Mouse (Mus musculus) forebrain, embryonic 11.5 days (tissue): Measurements from ENCODE around the gene Sertad2. TPM values are rescaled to one million over a fixed set of nuclear protein-coding genes. Genes with fewer than 3 reads are reported as not detected.

Source experiments
- ATAC-seq: fragments of 200-750 bp; cut with Nextera tagmentation; replicated peaks from 2 replicates; pipeline ENCODE4 v1.8.0; 2017; ENCODE audit warnings: moderate TSS enrichment; ENCODE audit not compliant: low FRiP score
- DNase-seq: peaks from one replicate; pipeline ENCODE4 v3.0.0-alpha.2; 2017; ENCODE audit warnings: low spot score
- H3K27ac ChIP-seq: fragments of 300-500 bp; sonication (generic); 2 replicates; pipeline ENCODE4 v1.5.1; 2014; ENCODE audit warnings: low read depth, low read length
- H3K27me3 ChIP-seq: fragments of 300-500 bp; sonication (generic); 2 replicates; pipeline ENCODE4 v1.6.1; 2014; ENCODE audit warnings: mild to moderate bottlenecking, low read length, mixed read lengths; ENCODE audit not compliant: control insufficient read depth, insufficient read depth
- H3K36me3 ChIP-seq: fragments of 300-500 bp; sonication (generic); 2 replicates; pipeline ENCODE4 v1.6.1; 2014; ENCODE audit warnings: mild to moderate bottlenecking, low read length, moderate library complexity, mixed read lengths; ENCODE audit not compliant: control insufficient read depth, insufficient read depth
- H3K4me1 ChIP-seq: fragments of 300-500 bp; sonication (generic); replicated peaks from 2 replicates; pipeline ENCODE4 v1.6.1; 2014; ENCODE audit warnings: low read length, mixed read lengths; ENCODE audit not compliant: control insufficient read depth, insufficient read depth
- H3K4me2 ChIP-seq: fragments of 300-500 bp; sonication (generic); 2 replicates; pipeline ENCODE4 v1.6.1; 2014; ENCODE audit warnings: low read depth, mild to moderate bottlenecking, low read length, moderate library complexity, mixed read lengths; ENCODE audit not compliant: severe bottlenecking
- H3K4me3 ChIP-seq: fragments of 300-500 bp; sonication (generic); 2 replicates; pipeline ENCODE4 v1.5.1; 2014; ENCODE audit warnings: low read depth, low read length
- H3K9ac ChIP-seq: fragments of 300-500 bp; sonication (generic); 2 replicates; pipeline ENCODE4 v1.6.1; 2014; ENCODE audit warnings: low read length
- H3K9me3 ChIP-seq: fragments of 300-500 bp; sonication (generic); 2 replicates; pipeline ENCODE4 v1.6.1; 2016; ENCODE audit warnings: low read length, mixed read lengths; ENCODE audit not compliant: control insufficient read depth
- WGBS: fragments of 180-500 bp; shearing (Covaris S2); extraction: QIAGEN DNeasy Blood & Tissue Kit; methylation state at CpG from one replicate; pipeline ENCODE4 v1.1.7; 2014; 5-methylcytosine and 5-hydroxymethylcytosine counted together
- polyA plus RNA-seq: library from polyadenylated mRNA; unstranded; fragments of >200 nt; fragmentation: Nextera tagmentation; extraction: Ambion mirVana; gene quantifications from 2 replicates; pipeline ENCODE4 v1.2.1, GENCODE M21; 2014

The Sertad2 gene
- polyA plus RNA-seq, 1 experiment from 2014 or later, result 26.5 TPM

GRCm38 (mm10) chr11:20660111-20661097 is 117.4 kb downstream of the Sertad2 start:
- H3K4me3 ChIP-seq, result no peak overlapping the region
- H3K9ac ChIP-seq, result no peak overlapping the region
- H3K4me1 ChIP-seq, result peaks cover 30% of the 10 kb centered on the region
- H3K27me3 ChIP-seq, result no peaks in the 10 kb centered on the region
- no peak for ATAC-seq
- no peaks in the 10 kb centered on the region for H3K36me3 ChIP-seq
- no peak overlapping the region for H3K27ac ChIP-seq
- DNase-seq, result no peak
- 82% methylated on average over 14 of the region's 14 CpGs for WGBS
- no peaks in the 10 kb centered on the region for H3K9me3 ChIP-seq
- H3K4me2 ChIP-seq, result no peak overlapping the region

- no peak overlapping the region for H3K4me3 ChIP-seq
- H3K9me3 ChIP-seq, result no peaks in the 10 kb centered on the region
- H3K4me2 ChIP-seq, result no peak overlapping the region
- no peaks in the 10 kb centered on the region for H3K27me3 ChIP-seq
- H3K36me3 ChIP-seq, result no peaks in the 10 kb centered on the region
- H3K4me1 ChIP-seq, result peaks cover 17% of the 10 kb centered on the region; the same call in 1 of the 2 replicates
- DNase-seq (no peak), ATAC-seq (no peak)
- H3K9ac ChIP-seq, result no peak overlapping the region
- no peak overlapping the region for H3K27ac ChIP-seq
- whole genome bisulfite sequencing, result 35% methylated on average over 4 of the region's 4 CpGs
Measured at GRCm38 (mm10) chr11:20661652-20662051, 118.6 kb downstream of the Sertad2 start.

GRCm38 (mm10) chr11:20662811-20663210 is 119.8 kb downstream of the Sertad2 start:
- WGBS, result 44% methylated on average over 7 of the region's 7 CpGs
- H3K4me2 ChIP-seq, result no peak overlapping the region
- H3K9me3 ChIP-seq, result no peaks in the 10 kb centered on the region
- H3K4me3 ChIP-seq, result no peak overlapping the region
- peaks cover 11% of the 10 kb centered on the region; the same call in 1 of the 2 replicates for H3K4me1 ChIP-seq
- H3K9ac ChIP-seq, result no peak overlapping the region
- DNase-seq (no peak), ATAC-seq (no peak)
- H3K36me3 ChIP-seq, result no peaks in the 10 kb centered on the region
- no peak overlapping the region for H3K27ac ChIP-seq
- H3K27me3 ChIP-seq, result no peaks in the 10 kb centered on the region

- ATAC-seq (peak; percentile 77), DNase-seq (peak; percentile 65)
- Histone ChIP-seq H3K36me3 (no peaks in the 10 kb centered on the region), H3K4me1 (peaks cover 11% of the 10 kb centered on the region; the same call in 1 of the 2 replicates), H3K9ac (no peak overlapping the region), H3K4me2 (no peak overlapping the region), H3K9me3 (no peaks in the 10 kb centered on the region), H3K27ac (peak overlapping the region; percentile 8), H3K27me3 (no peaks in the 10 kb centered on the region), H3K4me3 (no peak overlapping the region)
- WGBS, result 5% methylated on average over 5 of the region's 5 CpGs
Measured at GRCm38 (mm10) chr11:20663580-20664198, 120.6 kb downstream of the Sertad2 start.

- 51% methylated on average over 9 of the region's 9 CpGs for WGBS
Measured at GRCm38 (mm10) chr11:20664878-20665277, 121.8 kb downstream of the Sertad2 start.

GRCm38 (mm10) chr11:20671789-20672392 is 128.8 kb downstream of the Sertad2 start:
- no peak for ATAC-seq
- Histone ChIP-seq H3K9ac (no peak overlapping the region), H3K4me1 (0 out of 2 replicates have a peak, but pooled peaks cover 2% of the 10 kb centered on the region), H3K4me3 (no peak overlapping the region), H3K4me2 (no peak overlapping the region), H3K9me3 (no peaks in the 10 kb centered on the region), H3K27ac (no peak overlapping the region), H3K36me3 (no peaks in the 10 kb centered on the region), H3K27me3 (no peaks in the 10 kb centered on the region)
- 59% methylated on average over 6 of the region's 6 CpGs for WGBS
- no peak for DNase-seq

More at GRCm38 (mm10) chr11:20664878-20665277, 121.8 kb downstream of the Sertad2 start:
- Histone ChIP-seq H3K4me3 (no peak overlapping the region), H3K27me3 (no peaks in the 10 kb centered on the region), H3K36me3 (no peaks in the 10 kb centered on the region), H3K9ac (no peak overlapping the region), H3K4me2 (no peak overlapping the region), H3K9me3 (no peaks in the 10 kb centered on the region), H3K4me1 (peaks cover 13% of the 10 kb centered on the region; the same call in 1 of the 2 replicates), H3K27ac (no peak overlapping the region)
- ATAC-seq, result no peak
- DNase-seq, result no peak

- 82% methylated on average over 6 of the region's 6 CpGs for WGBS
- ATAC-seq (no peak), DNase-seq (no peak)
- no peak overlapping the region for H3K9ac ChIP-seq
- H3K36me3 ChIP-seq, result no peaks in the 10 kb centered on the region
- H3K4me1 ChIP-seq, result 0 out of 2 replicates have a peak, but pooled peaks cover 2% of the 10 kb centered on the region
- no peaks in the 10 kb centered on the region for H3K9me3 ChIP-seq
- no peak overlapping the region for H3K4me3 ChIP-seq
- no peaks in the 10 kb centered on the region for H3K27me3 ChIP-seq
- no peak overlapping the region for H3K27ac ChIP-seq
- no peak overlapping the region for H3K4me2 ChIP-seq
Measured at GRCm38 (mm10) chr11:20672513-20672912, 129.5 kb downstream of the Sertad2 start.

- H3K9ac ChIP-seq, result no peak overlapping the region
- WGBS, result 72% methylated on average over 2 of the region's 2 CpGs
- no peak for ATAC-seq
Measured at GRCm38 (mm10) chr11:20679396-20679795, 136.3 kb downstream of the Sertad2 start.

More at GRCm38 (mm10) chr11:20679396-20679795, 136.3 kb downstream of the Sertad2 start:
- H3K4me3 ChIP-seq, result no peak overlapping the region
- no peak overlapping the region for H3K4me2 ChIP-seq
- no peaks in the 10 kb centered on the region for H3K27me3 ChIP-seq
- H3K9me3 ChIP-seq, result no peaks in the 10 kb centered on the region
- H3K4me1 ChIP-seq, result no peaks in the 10 kb centered on the region
- peaks cover under 1% of the 10 kb centered on the region; the same call in 1 of the 2 replicates for H3K36me3 ChIP-seq
- no peak for DNase-seq
- H3K27ac ChIP-seq, result no peak overlapping the region
